Mouse (Mus musculus) lung, embryonic 14.5 days (tissue): ENCODE measurements around the gene Colec11. TPM values are rescaled to one million over a fixed set of nuclear protein-coding genes. Genes with fewer than 3 reads are reported as not detected.
A peak's percentile ranks its signal among the peaks of the same experiment; 100 is the strongest.

Source experiments
- ATAC-seq: fragments of 200-750 bp; cut with Nextera tagmentation; 2 replicates; pipeline ENCODE4 v1.8.0; 2017; ENCODE audit warnings: mild to moderate bottlenecking, moderate TSS enrichment, moderate library complexity; ENCODE audit not compliant: insufficient read depth
- DNase-seq: peaks from one replicate; pipeline ENCODE4 v3.0.0-alpha.2; 2015
- H3K27ac ChIP-seq: fragments of 300-500 bp; sonication (generic); 2 replicates; pipeline ENCODE4 v1.5.1; 2014; ENCODE audit warnings: low read depth, mild to moderate bottlenecking, moderate library complexity
- H3K27me3 ChIP-seq: fragments of 300-500 bp; sonication (generic); 2 replicates; pipeline ENCODE4 v1.6.1; 2014; ENCODE audit warnings: low read length, control low read depth; ENCODE audit not compliant: insufficient read depth
- H3K36me3 ChIP-seq: fragments of 300-500 bp; sonication (generic); 2 replicates; pipeline ENCODE4 v1.6.1; 2014; ENCODE audit warnings: control low read depth; ENCODE audit not compliant: insufficient read depth
- H3K4me1 ChIP-seq: fragments of 300-500 bp; sonication (generic); 2 replicates; pipeline ENCODE4 v1.6.1; 2014; ENCODE audit warnings: antibody characterized with exemption, control low read depth; ENCODE audit not compliant: insufficient read depth
- H3K4me2 ChIP-seq: fragments of 300-500 bp; sonication (generic); 2 replicates; pipeline ENCODE4 v1.6.1; 2014; ENCODE audit warnings: mild to moderate bottlenecking
- H3K4me3 ChIP-seq: fragments of 300-500 bp; sonication (generic); 2 replicates; pipeline ENCODE4 v1.5.1; 2014; ENCODE audit warnings: low read depth, low read length
- H3K9ac ChIP-seq: fragments of 300-500 bp; sonication (generic); 2 replicates; pipeline ENCODE4 v1.6.1; 2014
- H3K9me3 ChIP-seq: fragments of 300-500 bp; sonication (generic); 2 replicates; pipeline ENCODE4 v1.6.1; 2016; ENCODE audit warnings: low read depth, low read length, control low read depth
- CTCF ChIP-seq: IDR thresholded peaks from 2 replicates; pipeline ENCODE4 v1.5.1; 2016; ENCODE audit warnings: antibody characterized with exemption, low read depth
- WGBS: fragments of 180-500 bp; shearing (Covaris S2); extraction: QIAGEN DNeasy Blood & Tissue Kit; methylation state at CpG from one replicate; pipeline ENCODE4 v1.1.7; 2014; 5-methylcytosine and 5-hydroxymethylcytosine counted together
- polyA plus RNA-seq: library from polyadenylated mRNA; unstranded; fragments of >200 nt; fragmentation: Nextera tagmentation; extraction: Ambion mirVana; gene quantifications from 2 replicates; pipeline ENCODE4 v1.2.1, GENCODE M21; 2014

The Colec11 gene
- polyA plus RNA-seq, 1 experiment from 2014 or later = 2.6 TPM

GRCm38 (mm10) chr12:28622167-28622532 lies 1.0 kb downstream of the Colec11 start:
- H3K27me3 ChIP-seq = no peaks in the 10 kb centered on the region
- 21% methylated on average over 5 of the region's 5 CpGs for WGBS
- no peak overlapping the region for H3K9ac ChIP-seq
- no peak overlapping the region for H3K4me3 ChIP-seq
- peak overlapping the region; percentile 58; the same call in 1 of the 2 replicates for H3K27ac ChIP-seq
- H3K9me3 ChIP-seq = no peaks in the 10 kb centered on the region
- no peaks in the 10 kb centered on the region for H3K36me3 ChIP-seq
- DNase-seq (peak; percentile 86), ATAC-seq (peak; percentile 66)
- peaks cover 7% of the 10 kb centered on the region; the same call in 1 of the 2 replicates for H3K4me1 ChIP-seq
- peak overlapping the region; percentile 13; the same call in 1 of the 2 replicates for H3K4me2 ChIP-seq
- no peak for TF ChIP-seq CTCF

- peak overlapping the region; percentile 33; the same call in 1 of the 2 replicates for H3K27ac ChIP-seq
- peak; percentile 37 for TF ChIP-seq CTCF
- H3K9me3 ChIP-seq = no peaks in the 10 kb centered on the region
- H3K4me2 ChIP-seq = peak overlapping the region; percentile 13; the same call in 1 of the 2 replicates
- H3K36me3 ChIP-seq = no peaks in the 10 kb centered on the region
- no peak overlapping the region for H3K9ac ChIP-seq
- 4% methylated on average over 7 of the region's 7 CpGs for WGBS
- H3K4me3 ChIP-seq = no peak overlapping the region
- DNase-seq = peak; percentile 49
- ATAC-seq = peak; percentile 32
- peaks cover 7% of the 10 kb centered on the region; the same call in 1 of the 2 replicates for H3K4me1 ChIP-seq
- no peaks in the 10 kb centered on the region for H3K27me3 ChIP-seq
Measured at GRCm38 (mm10) chr12:28621451-28622166, 1.6 kb downstream of the Colec11 start.

DNA sequence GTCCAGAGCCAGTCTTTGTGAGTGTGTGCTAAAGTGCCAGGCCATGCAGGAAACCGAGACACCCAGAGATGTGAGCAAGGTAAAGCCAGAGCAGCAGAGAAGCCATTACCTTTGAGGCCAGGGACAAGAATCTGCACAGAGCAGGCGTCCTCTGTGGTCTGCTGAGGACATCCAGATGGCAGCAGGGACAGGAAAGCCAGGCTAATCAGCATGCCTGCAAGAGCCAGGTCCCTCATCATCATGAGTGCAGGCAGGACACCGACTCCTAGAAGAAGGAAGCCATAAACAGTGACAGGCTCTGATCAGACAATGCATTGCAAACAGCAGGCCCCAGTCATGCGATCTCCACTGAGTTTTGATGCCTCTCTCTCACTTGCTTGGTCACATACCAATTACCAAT lies 5.9 kb downstream of the Colec11 start:
- H3K9ac ChIP-seq = no peak overlapping the region
- H3K27ac ChIP-seq = no peak overlapping the region
- no peaks in the 10 kb centered on the region for H3K9me3 ChIP-seq
- no peaks in the 10 kb centered on the region for H3K36me3 ChIP-seq
- no peaks in the 10 kb centered on the region for H3K27me3 ChIP-seq
- ATAC-seq = no peak
- H3K4me3 ChIP-seq = no peak overlapping the region
- WGBS = 48% methylated on average over 4 of the region's 4 CpGs
- no peak for DNase-seq
- H3K4me2 ChIP-seq = no peak overlapping the region
- H3K4me1 ChIP-seq = 0 out of 2 replicates have a peak, but pooled peaks cover 2% of the 10 kb centered on the region
- TF ChIP-seq CTCF = no peak

- H3K27ac ChIP-seq = no peak overlapping the region
- H3K36me3 ChIP-seq = no peaks in the 10 kb centered on the region
- TF ChIP-seq CTCF = no peak
- no peaks in the 10 kb centered on the region for H3K4me1 ChIP-seq
- no peak overlapping the region for H3K4me3 ChIP-seq
- 56% methylated on average over 7 of the region's 7 CpGs for WGBS
- H3K4me2 ChIP-seq = no peak overlapping the region
- DNase-seq = peak; percentile 26
- ATAC-seq = peak; percentile 41; the same call in 1 of the 2 replicates
- no peak overlapping the region for H3K9ac ChIP-seq
- H3K27me3 ChIP-seq = no peaks in the 10 kb centered on the region
- no peaks in the 10 kb centered on the region for H3K9me3 ChIP-seq
Measured at GRCm38 (mm10) chr12:28614401-28614800, 8.8 kb downstream of the Colec11 start.

DNA sequence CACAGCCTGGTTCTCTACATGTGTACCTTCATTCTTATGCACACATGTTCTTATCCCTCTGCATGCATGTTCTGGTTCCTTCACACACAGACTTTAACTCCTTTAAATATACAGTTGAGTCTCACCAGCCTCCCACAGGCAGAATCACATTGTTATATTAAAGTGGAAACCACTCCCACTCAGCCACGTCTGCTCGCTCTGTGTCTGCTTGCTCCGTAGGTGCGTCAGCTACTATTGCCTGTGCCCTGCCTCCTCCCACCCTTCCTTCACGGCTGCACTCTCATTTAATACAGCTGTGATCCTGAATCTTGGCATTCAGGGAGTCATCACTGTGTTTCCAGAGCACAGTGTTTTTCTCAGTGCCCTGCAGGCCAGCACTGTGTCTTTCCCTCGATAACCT lies 10.8 kb downstream of the Colec11 start:
- Histone ChIP-seq H3K4me1 (peaks cover 7% of the 10 kb centered on the region), H3K27ac (no peak overlapping the region)
- WGBS = 42% methylated on average over 6 of the region's 6 CpGs

GRCm38 (mm10) chr12:28607546-28608305 lies 15.5 kb downstream of the Colec11 start:
- DNase-seq (peak; percentile 57), ATAC-seq (peak; percentile 63)
- Histone ChIP-seq H3K9ac (no peak overlapping the region), H3K4me3 (no peak overlapping the region), H3K4me2 (no peak overlapping the region), H3K9me3 (no peaks in the 10 kb centered on the region), H3K36me3 (no peaks in the 10 kb centered on the region), H3K27me3 (no peaks in the 10 kb centered on the region), H3K27ac (peak overlapping the region; percentile 10; the same call in 1 of the 2 replicates), H3K4me1 (peaks cover 7% of the 10 kb centered on the region)
- 55% methylated on average over 17 of the region's 17 CpGs for WGBS
- no peak for TF ChIP-seq CTCF

More for the DNA sequence above, 10.8 kb downstream of the Colec11 start:
- Histone ChIP-seq H3K9me3 (no peaks in the 10 kb centered on the region), H3K9ac (no peak overlapping the region), H3K4me3 (no peak overlapping the region), H3K27me3 (no peaks in the 10 kb centered on the region), H3K4me2 (no peak overlapping the region), H3K36me3 (no peaks in the 10 kb centered on the region)
- ATAC-seq (no peak), DNase-seq (no peak)
- TF ChIP-seq CTCF = no peak

DNA sequence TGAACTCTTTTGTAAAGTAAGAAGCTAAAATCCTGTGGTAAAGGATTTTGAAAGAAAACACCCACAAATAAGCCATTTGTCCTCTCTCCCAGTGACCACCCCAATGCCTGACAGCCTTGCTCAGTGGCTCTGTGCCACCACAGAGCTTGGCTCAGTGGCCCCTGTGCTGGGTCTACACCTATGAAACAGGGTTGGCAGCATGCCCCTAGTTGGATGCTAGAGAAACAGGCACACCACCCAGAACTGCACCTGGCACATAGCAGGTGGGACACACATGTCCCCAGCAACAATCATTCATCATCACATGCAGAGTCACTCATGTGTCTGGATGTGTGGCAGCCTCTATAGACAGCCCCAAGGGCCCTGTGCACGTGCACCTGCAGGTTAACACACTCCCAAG lies 19.7 kb downstream of the Colec11 start:
- no peaks in the 10 kb centered on the region for H3K9me3 ChIP-seq
- H3K4me1 ChIP-seq = peaks cover 7% of the 10 kb centered on the region
- 57% methylated on average over 1 of the region's 1 CpGs for WGBS
- H3K9ac ChIP-seq = no peak overlapping the region
- ATAC-seq (no peak), DNase-seq (no peak)
- no peaks in the 10 kb centered on the region for H3K36me3 ChIP-seq
- no peak for TF ChIP-seq CTCF
- H3K27me3 ChIP-seq = no peaks in the 10 kb centered on the region
- H3K27ac ChIP-seq = no peak overlapping the region
- no peak overlapping the region for H3K4me3 ChIP-seq
- no peak overlapping the region for H3K4me2 ChIP-seq
